Mouse (Mus musculus) CH12.LX (cell line): ENCODE data around the gene Gm45713.

ENCODE experiments used
- CTCF ChIP-seq, 2 experiments: IDR thresholded peaks in 1 of 2; conservative IDR thresholded peaks in 1 of 2; 2 replicates each; pipeline ENCODE4 v1.5.1; 2011 to 2012; ENCODE audit warnings: low read depth in 2 of 2, low read length in 2 of 2, improper control_type of control experiment in 1 of 2, inconsistent platforms in 1 of 2, mild to moderate bottlenecking in 1 of 2, moderate library complexity in 1 of 2
- IRF4 ChIP-seq: IDR thresholded peaks from 2 replicates; pipeline ENCODE4 v1.6.1; 2014; ENCODE audit warnings: low read depth, mild to moderate bottlenecking, inconsistent platforms, low read length, improper control_type of control experiment
- JUND ChIP-seq: conservative IDR thresholded peaks from 2 replicates; pipeline ENCODE4 v1.6.1; 2011; ENCODE audit warnings: low read depth, low read length, improper control_type of control experiment
- POLR2A ChIP-seq: IDR thresholded peaks from 2 replicates; pipeline ENCODE4 v1.6.1; 2011; ENCODE audit warnings: low read depth, mild to moderate bottlenecking, improper control_type of control experiment, low read length
- SIN3A ChIP-seq: IDR thresholded peaks from 2 replicates; pipeline ENCODE4 v1.6.1; 2012; ENCODE audit warnings: low read length, improper control_type of control experiment, inconsistent platforms
- USF1 ChIP-seq: IDR thresholded peaks from 2 replicates; pipeline ENCODE4 v1.6.1; 2014; ENCODE audit warnings: low read depth, mild to moderate bottlenecking, inconsistent platforms, low read length, improper control_type of control experiment
- ZC3H11A ChIP-seq: IDR thresholded peaks from 2 replicates; pipeline ENCODE4 v1.6.1; 2012; ENCODE audit warnings: low read depth, mild to moderate bottlenecking, inconsistent platforms, low read length, improper control_type of control experiment

DNA sequence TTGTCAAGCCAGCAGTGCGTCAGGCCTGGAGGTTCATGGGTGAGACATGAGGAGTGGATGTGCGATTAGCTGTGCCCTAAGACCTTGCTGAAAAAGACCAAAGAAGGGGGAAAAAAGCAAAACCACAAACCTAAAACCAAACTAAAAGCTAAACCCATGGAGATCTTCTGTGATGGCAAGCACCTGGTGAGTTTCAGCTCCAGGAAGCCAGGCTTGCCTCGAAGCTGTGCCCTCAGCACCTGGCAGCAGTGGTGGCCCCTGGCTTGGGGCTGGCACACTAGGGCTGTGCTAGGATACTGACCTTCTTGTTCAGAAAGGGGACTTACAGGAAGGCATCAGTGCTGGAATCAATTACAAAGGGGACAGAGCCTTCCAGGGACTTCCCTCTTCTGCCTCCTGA lies 5.3 kb upstream of the Gm45713 start:
- TF ChIP-seq POLR2A (no peak), IRF4 (no peak), CTCF (conservative IDR thresholded peaks at IDR 0.05 in 1 of 2, IDR thresholded peaks at IDR 0.05 in 1 of 2; ENCODE audit: low read depth in 2 of 2, low read length in 2 of 2) (no peak), JUND (no peak), USF1 (no peak), ZC3H11A (no peak), SIN3A (no peak)
